Mouse (Mus musculus) heart, postnatal 0 days (tissue): ENCODE results near the gene Nmbr.

ENCODE experiments used
- CTCF ChIP-seq: IDR thresholded peaks from 2 replicates; pipeline ENCODE4 v1.5.1; 2016; ENCODE audit warnings: antibody characterized with exemption, control low read depth, low read depth
- EP300 ChIP-seq: IDR thresholded peaks from 2 replicates; pipeline ENCODE4 v1.6.1; 2016; ENCODE audit warnings: antibody characterized with exemption, low read depth

GRCm38 (mm10) chr10:14685663-14686062 is 19.7 kb upstream of the Nmbr start:
- TF ChIP-seq EP300 (no peak), CTCF (no peak)
